Mouse (Mus musculus) E14TG2a.4 (cell line): ENCODE data around the gene 3110082J24Rik.

Experiments
- CTCF ChIP-seq: conservative IDR thresholded peaks from 2 replicates; pipeline ENCODE4 v1.5.1; 2014; ENCODE audit warnings: low read length
- NANOG ChIP-seq: IDR thresholded peaks from 2 replicates; pipeline ENCODE4 v1.6.1; 2014; ENCODE audit warnings: borderline replicate concordance, low read length, mixed read lengths
- POU5F1 ChIP-seq: IDR thresholded peaks from 2 replicates; pipeline ENCODE4 v1.6.1; 2014; ENCODE audit warnings: low read length, borderline replicate concordance

- TF ChIP-seq CTCF (no peak), NANOG (no peak), POU5F1 (0 out of 2 replicates have a peak, but pooled peaks have one; percentile 26)
These were observed 47.6 kb downstream of the 3110082J24Rik start for GRCm38 (mm10) chr5:30058216-30058731.
